Mouse (Mus musculus) lung, adult 2 months (tissue): Measurements from ENCODE around the gene Tsr3. TPM values are rescaled to one million over a fixed set of nuclear protein-coding genes. Genes with fewer than 3 reads are reported as not detected.
A peak's percentile ranks its signal among the peaks of the same experiment; 100 is the strongest.

Experiments
- DNase-seq: peaks from one replicate; pipeline ENCODE4 v3.0.0; 2022
- H3K4me1 ChIP-seq: fragments of 200-500 bp; 2 replicates; pipeline ENCODE4 v1.6.1; 2011; ENCODE audit warnings: low read length; ENCODE audit not compliant: control insufficient read depth, insufficient read depth
- H3K4me3 ChIP-seq: fragments of 200-500 bp; replicated peaks from 2 replicates; pipeline ENCODE3; 2011; ENCODE audit warnings: low read depth, mild to moderate bottlenecking, control low read depth, low read length; ENCODE audit errors: extremely low read depth
- CTCF ChIP-seq: fragments of 200-500 bp; IDR thresholded peaks from 2 replicates; pipeline ENCODE4 v1.5.1; 2011; ENCODE audit warnings: mild to moderate bottlenecking, low read length, control low read depth; ENCODE audit not compliant: insufficient read depth
- POLR2A ChIP-seq: fragments of 200-500 bp; IDR thresholded peaks from 2 replicates; pipeline ENCODE4 v1.6.1; 2011; ENCODE audit warnings: low read depth, mild to moderate bottlenecking, control low read depth, low read length, borderline replicate concordance; ENCODE audit errors: extremely low read depth
- WGBS: fragments of 180-500 bp; shearing (Covaris S2); methylation state at CpG from one replicate; pipeline ENCODE4 v1.1.7; 2018; 5-methylcytosine and 5-hydroxymethylcytosine counted together
- polyA plus RNA-seq: library from polyadenylated mRNA; depleted of rRNA; stranded (reverse); fragments of >200 nt; gene quantifications from 2 replicates; pipeline ENCODE4 v1.2.3, GENCODE M21; 2012; rRNA removed

Tsr3 gene
- polyA plus RNA-seq, 1 experiment = 16.9 TPM

DNA sequence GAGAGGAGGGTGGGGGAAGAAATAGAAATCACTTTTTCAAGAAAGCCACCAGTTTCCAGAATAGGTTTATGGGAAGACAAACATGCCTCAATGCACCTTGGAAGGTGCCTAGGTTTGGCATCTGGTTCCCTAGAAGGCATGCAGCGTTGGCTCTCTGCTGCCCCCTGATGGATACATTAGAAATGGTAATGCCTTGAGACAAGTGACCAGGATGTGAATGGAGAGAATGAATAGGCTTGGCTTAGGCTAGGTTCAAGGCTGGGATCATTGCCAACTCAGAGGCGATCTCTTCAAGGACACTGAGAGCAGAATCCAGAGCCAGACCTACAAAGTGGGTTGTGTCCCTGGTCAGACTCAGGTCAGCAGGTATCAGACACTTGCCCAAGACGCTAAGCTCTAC is 45.1 kb downstream of the Tsr3 start:
- DNase-seq = peak; percentile 56
- WGBS = 19% methylated on average over 3 of the region's 3 CpGs
- peaks cover 2% of the 10 kb centered on the region; the same call in 1 of the 2 replicates for H3K4me1 ChIP-seq
- TF ChIP-seq CTCF (peak; percentile 96), POLR2A (no peak)
- no peak overlapping the region for H3K4me3 ChIP-seq

DNA sequence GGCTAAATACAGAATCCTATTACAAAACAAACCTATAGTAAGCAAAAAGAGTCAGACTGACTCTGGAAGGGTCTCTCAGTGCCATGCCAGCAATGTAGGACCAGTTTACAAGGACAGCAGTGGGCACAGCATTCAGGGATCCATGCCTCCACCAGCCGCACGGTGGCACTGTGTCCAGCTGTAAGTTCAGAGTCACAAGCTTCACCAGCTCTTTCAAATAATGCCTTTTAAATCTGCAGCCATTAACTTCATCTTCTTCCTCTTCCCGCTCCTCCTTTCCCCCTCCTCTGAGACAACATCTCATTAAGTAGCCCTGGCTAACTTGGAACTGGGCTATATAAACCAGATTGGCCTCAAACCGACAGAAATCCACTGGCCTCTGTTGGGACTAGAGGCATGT is 48.9 kb downstream of the Tsr3 start:
- 11% methylated on average over 4 of the region's 4 CpGs for WGBS
- TF ChIP-seq CTCF (peak; percentile 89), POLR2A (no peak)

DNA sequence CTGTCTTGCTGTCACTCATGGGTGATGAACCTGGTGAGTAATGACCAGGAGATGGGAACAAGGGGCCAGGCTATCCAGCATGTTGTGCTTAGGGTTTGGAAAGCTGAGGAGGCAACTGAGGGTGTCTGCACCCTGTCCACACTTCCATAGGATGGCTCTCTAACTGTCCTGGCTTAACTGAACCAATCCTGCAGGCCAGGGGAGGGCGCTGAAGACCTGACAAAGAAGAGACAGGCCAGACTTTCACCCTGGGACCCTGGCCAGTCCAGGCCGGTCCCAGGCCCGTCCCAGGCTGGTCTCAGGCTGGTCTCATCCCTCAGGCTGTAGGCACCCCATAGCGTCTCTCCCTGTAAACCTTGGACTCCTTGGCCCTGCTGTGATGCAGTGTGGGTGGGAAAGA is 50.4 kb downstream of the Tsr3 start:
- WGBS = 25% methylated on average over 4 of the region's 4 CpGs
- no peak for DNase-seq
- TF ChIP-seq POLR2A = no peak
- TF ChIP-seq CTCF = no peak
- H3K4me1 ChIP-seq = no peaks in the 10 kb centered on the region
- no peak overlapping the region for H3K4me3 ChIP-seq

More for the DNA sequence above, 48.9 kb downstream of the Tsr3 start:
- DNase-seq = no peak
- Histone ChIP-seq H3K4me1 (peaks cover 2% of the 10 kb centered on the region; the same call in 1 of the 2 replicates), H3K4me3 (no peak overlapping the region)

Other genes with a start within 250 kb of the Tsr3 start
- 16.4 and 18.0 TPM in 2 replicates for gene Cramp1l, start 224.4 kb upstream of the Tsr3 start, polyA plus RNA-seq
- 9.1 and 11.1 TPM in 2 replicates for gene Ift140, start 224.1 kb upstream of the Tsr3 start, polyA plus RNA-seq
- 340 and 393 TPM in 2 replicates for gene Tmem204, start 156.6 kb upstream of the Tsr3 start, polyA plus RNA-seq
- gene Telo2, start 124.2 kb upstream of the Tsr3 start, polyA plus RNA-seq = 17.9 and 19.2 TPM in 2 replicates
- not detected in 2 replicates for gene Ptx4, start 119.4 kb upstream of the Tsr3 start, polyA plus RNA-seq
- 35.3 and 44.6 TPM in 2 replicates for gene Clcn7, start 106.8 kb upstream of the Tsr3 start, polyA plus RNA-seq
- not detected in 2 replicates for gene Ccdc154, start 77.7 kb upstream of the Tsr3 start, polyA plus RNA-seq
- 6.2 and 6.9 TPM in 2 replicates for gene Gm38655, start 64.7 kb upstream of the Tsr3 start, polyA plus RNA-seq
- 9.4 and 10.2 TPM in 2 replicates for gene BC003965, start 55.6 kb upstream of the Tsr3 start, polyA plus RNA-seq
- gene Unkl, start 51.8 kb upstream of the Tsr3 start, polyA plus RNA-seq = 29.8 and 32.0 TPM in 2 replicates
- 46.3 and 55.6 TPM in 2 replicates for gene Gnptg, start within 50 bp of the Tsr3 start, polyA plus RNA-seq
- gene Baiap3, start 16.2 kb downstream of the Tsr3 start, polyA plus RNA-seq = 23.8 and 28.3 TPM in 2 replicates
- 138 and 178 TPM in 2 replicates for gene Ube2i, start 34.5 kb downstream of the Tsr3 start, polyA plus RNA-seq
- 0.27 and 0.46 TPM in 2 replicates for gene Prss34, start 58.2 kb downstream of the Tsr3 start, polyA plus RNA-seq
- gene Prss28, start 68.5 kb downstream of the Tsr3 start, polyA plus RNA-seq = not detected in 2 replicates
- gene Prss29, start 78.5 kb downstream of the Tsr3 start, polyA plus RNA-seq = not detected in 2 replicates
- 0.27 and 0.32 TPM in 2 replicates for gene Tpsab1, start 105.4 kb downstream of the Tsr3 start, polyA plus RNA-seq
- 6.4 and 6.5 TPM in 2 replicates for gene Tpsb2, start 126.1 kb downstream of the Tsr3 start, polyA plus RNA-seq
- 0.17 and 0.65 TPM in 2 replicates for gene Tpsg1, start 129.1 kb downstream of the Tsr3 start, polyA plus RNA-seq
- gene Cacna1h, start 193.6 kb downstream of the Tsr3 start, polyA plus RNA-seq = 1.9 and 3.2 TPM in 2 replicates
- gene Tekt4, start 214.4 kb downstream of the Tsr3 start, polyA plus RNA-seq = 11.4 and 11.9 TPM in 2 replicates